Mouse (Mus musculus): ENCODE data around the gene Aadac. TPM values are rescaled to one million over a fixed set of nuclear protein-coding genes. Genes with fewer than 3 reads are reported as not detected.

Aadac gene
- not detected in 2 replicates for polyA plus RNA-seq (2016; fragmentation: Nextera tagmentation; extraction: Ambion mirVana)

DNA sequence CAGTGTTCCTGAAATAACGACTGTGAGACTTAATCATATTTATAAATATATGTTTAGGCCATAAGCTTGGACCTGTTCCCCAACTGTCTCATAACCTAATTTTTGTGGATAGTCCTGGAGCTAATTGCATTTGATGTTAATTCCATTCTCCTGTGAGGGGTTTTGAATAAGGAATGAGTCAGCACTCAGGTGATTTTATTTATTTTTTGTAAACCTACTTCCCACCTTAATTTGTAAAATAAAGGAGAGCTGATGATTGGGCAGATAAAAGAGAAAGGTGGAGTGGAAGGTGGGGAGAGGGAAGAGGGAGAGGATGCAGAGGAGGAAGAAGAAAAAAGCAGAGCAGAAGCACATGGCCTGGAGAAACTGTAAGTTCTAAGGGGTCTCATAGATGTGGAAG lies at the start of gene Aadac:
Gene Aadac, plus strand, starts transcription at position 301 of the 400 bp plus-strand sequence.
- H3K4me1 ChIP-seq: no peaks in the 10 kb centered on the region
- H3K4me3 ChIP-seq (replicated peaks): no peak within 1 kb of the TSS
- no peaks in the 10 kb centered on the region for H3K36me3 ChIP-seq (replicated peaks)
- no peaks in the 10 kb centered on the region for H3K9me3 ChIP-seq
- no peak within 1 kb of the TSS for H3K27ac ChIP-seq
- no peak within 1 kb of the TSS for H3K9ac ChIP-seq
- H3K27me3 ChIP-seq: no peaks in the 10 kb centered on the region
- no peak for ATAC-seq (ENCODE audit: low FRiP score)
- H3K4me2 ChIP-seq: no peak within 1 kb of the TSS
- WGBS: 85% methylated on average over 1 of the region's 1 CpGs

DNA sequence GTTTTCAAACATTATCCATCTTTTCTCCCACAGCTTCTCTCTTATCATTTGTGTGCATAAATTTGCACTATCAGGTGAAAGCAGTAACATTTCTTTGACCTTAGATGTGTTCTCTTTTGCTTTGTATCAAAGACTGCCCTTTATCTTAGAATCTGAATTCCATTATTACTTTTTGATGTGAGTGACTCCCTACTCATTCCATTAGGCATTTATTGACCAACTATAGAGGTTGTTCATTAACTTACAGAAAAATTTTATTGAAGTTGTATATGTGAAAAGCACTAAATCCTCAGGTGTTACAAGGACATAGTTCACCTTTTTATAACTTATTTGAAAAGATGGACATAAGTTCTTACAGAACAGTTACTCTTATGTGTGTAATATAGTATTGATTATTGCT lies 21.9 kb upstream of the Aadac start:
- Histone ChIP-seq H3K9ac (no peak overlapping the region), H3K9me3 (no peaks in the 10 kb centered on the region), H3K4me1 (no peaks in the 10 kb centered on the region), H3K36me3 (replicated peaks) (no peaks in the 10 kb centered on the region), H3K27me3 (no peaks in the 10 kb centered on the region), H3K4me3 (replicated peaks) (no peak overlapping the region), H3K4me2 (no peak overlapping the region), H3K27ac (no peak overlapping the region)
- no peak for ATAC-seq (ENCODE audit: low FRiP score)

DNA sequence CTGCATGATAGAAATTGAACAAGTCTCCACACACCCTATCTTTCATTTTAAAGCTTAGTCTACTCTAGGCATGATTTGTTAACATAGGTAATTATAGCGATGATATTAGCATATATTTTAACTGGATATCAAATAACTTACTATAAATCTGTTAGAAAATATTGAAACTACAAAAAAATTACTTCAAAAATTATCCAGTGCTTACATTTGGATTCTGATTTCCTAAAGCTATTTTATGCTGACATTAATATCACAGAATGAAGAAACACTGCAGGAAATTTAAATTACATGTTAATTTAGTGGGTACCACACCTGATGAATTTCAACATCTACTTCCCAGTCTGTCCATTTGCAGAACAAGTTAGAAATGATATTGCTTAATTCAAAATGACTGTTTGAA lies 19.1 kb upstream of the Aadac start, which contains the start of gene Aadacl2:
Gene Aadacl2, plus strand, starts transcription at position 301 of the 400 bp plus-strand sequence.
- no peak within 1 kb of the TSS for H3K27ac ChIP-seq
- 80% methylated on average over 1 of the region's 1 CpGs for WGBS
- no peak within 1 kb of the TSS for H3K9ac ChIP-seq
- no peaks in the 10 kb centered on the region for H3K27me3 ChIP-seq
- no peak within 1 kb of the TSS for H3K4me3 ChIP-seq (replicated peaks)
- H3K36me3 ChIP-seq (replicated peaks): no peaks in the 10 kb centered on the region
- H3K9me3 ChIP-seq: no peaks in the 10 kb centered on the region
- no peak within 1 kb of the TSS for H3K4me2 ChIP-seq
- ATAC-seq (ENCODE audit: low FRiP score): no peak
- H3K4me1 ChIP-seq: no peaks in the 10 kb centered on the region

DNA sequence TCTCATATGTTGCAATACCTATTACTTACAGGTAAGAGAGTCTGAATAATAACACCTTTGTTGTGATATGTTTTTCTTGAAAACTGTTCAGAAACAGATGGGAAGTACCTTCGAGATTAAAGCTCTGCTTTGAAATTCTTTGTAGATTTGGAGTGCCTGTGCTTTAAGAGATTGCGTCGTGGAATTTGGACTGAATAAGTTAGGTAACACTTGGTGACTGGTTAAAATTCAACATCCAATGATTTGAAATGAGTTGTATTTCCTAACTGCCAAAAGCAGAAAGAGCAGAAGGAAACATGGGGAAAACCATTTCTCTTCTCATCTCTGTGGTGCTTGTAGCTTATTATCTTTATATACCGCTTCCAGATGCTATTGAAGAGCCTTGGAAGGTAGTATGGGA lies 6.0 kb downstream of the Aadac start:
- no peak for ATAC-seq (ENCODE audit: low FRiP score)
- 86% methylated on average over 4 of the region's 4 CpGs for WGBS
- H3K4me1 ChIP-seq: no peaks in the 10 kb centered on the region
- H3K27ac ChIP-seq: no peak overlapping the region
- no peak overlapping the region for H3K4me3 ChIP-seq (replicated peaks)
- no peaks in the 10 kb centered on the region for H3K9me3 ChIP-seq
- no peaks in the 10 kb centered on the region for H3K36me3 ChIP-seq (replicated peaks)
- no peak overlapping the region for H3K9ac ChIP-seq
- no peak overlapping the region for H3K4me2 ChIP-seq
- no peaks in the 10 kb centered on the region for H3K27me3 ChIP-seq

DNA sequence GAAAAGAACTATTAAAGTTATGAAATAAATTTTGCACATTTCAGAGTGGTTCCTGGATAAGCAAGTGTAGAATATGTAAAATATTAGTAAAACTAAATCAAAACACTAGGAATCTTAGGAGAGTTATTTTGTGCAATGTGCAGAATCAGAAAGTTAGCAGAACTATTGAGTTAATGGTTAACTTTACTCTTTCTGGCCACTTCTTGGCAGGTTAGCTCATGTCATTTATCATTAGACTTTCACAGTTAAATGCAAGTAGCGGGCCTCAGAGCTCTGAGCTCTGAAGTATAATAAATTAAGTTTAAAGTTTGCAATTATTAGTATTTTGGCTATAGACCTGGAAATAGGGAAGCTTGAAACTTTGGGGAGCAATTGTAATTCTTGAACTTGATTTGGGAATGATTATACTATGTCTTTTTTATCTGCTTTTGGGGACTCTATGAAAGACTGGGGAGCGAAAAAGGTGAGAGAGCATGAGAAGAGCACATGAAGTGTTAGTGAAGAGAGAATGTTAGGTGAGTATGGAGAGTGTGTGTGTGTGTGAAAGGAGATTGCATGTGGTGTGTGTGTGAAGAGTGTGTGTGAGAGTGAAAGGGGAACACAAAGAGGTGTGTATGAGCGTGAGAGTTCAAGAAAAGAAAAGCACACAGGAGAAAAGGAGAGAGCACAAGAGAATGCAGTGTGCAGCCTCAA lies 20.9 kb downstream of the Aadac start:
- no peak overlapping the region for H3K4me2 ChIP-seq
- H3K4me1 ChIP-seq: no peaks in the 10 kb centered on the region
- no peak overlapping the region for H3K4me3 ChIP-seq (replicated peaks)
- H3K9ac ChIP-seq: no peak overlapping the region
- no peaks in the 10 kb centered on the region for H3K36me3 ChIP-seq (replicated peaks)
- no peaks in the 10 kb centered on the region for H3K27me3 ChIP-seq
- no peak for ATAC-seq (ENCODE audit: low FRiP score)
- 90% methylated on average over 3 of the region's 3 CpGs for WGBS
- no peak overlapping the region for H3K27ac ChIP-seq
- no peaks in the 10 kb centered on the region for H3K9me3 ChIP-seq

DNA sequence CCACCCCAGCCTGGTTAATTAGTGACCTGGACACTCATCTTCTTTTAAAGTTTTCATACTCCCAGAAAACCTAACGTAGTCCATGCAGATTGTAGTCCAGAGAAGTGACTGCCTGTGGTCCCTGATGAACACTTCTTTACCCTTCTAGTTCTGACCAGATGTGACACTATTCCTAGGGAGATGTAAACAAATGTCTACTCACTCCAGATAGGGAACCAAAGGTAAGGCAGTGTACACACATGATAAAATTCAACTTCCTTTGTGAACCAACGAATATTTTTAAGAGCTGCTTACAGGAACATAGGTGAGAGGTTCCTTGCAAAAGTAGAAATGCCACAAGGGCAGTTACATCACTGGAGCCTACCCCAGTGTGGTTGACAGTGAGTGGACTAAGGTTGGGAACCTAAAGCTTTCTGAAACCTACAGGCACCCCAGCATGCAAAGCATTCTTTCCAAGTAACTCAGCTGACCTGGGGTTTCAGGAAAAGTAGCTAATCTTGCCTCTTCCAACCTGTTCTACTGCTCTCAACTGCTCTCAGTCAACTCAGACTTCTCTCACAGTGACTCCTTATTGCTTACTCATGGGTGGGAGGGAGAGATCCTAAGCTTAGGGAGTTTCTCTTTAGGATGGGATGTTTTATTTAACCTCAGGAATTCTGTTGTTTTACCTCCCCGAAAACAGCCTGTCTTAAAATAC lies 27.9 kb downstream of the Aadac start:
- Histone ChIP-seq H3K9me3 (no peaks in the 10 kb centered on the region), H3K4me1 (no peaks in the 10 kb centered on the region), H3K4me2 (no peak overlapping the region), H3K27ac (no peak overlapping the region), H3K9ac (no peak overlapping the region), H3K27me3 (no peaks in the 10 kb centered on the region), H3K36me3 (replicated peaks) (no peaks in the 10 kb centered on the region), H3K4me3 (replicated peaks) (no peak overlapping the region)
- no peak for ATAC-seq (ENCODE audit: low FRiP score)
- WGBS: 84% methylated on average over 3 of the region's 3 CpGs

DNA sequence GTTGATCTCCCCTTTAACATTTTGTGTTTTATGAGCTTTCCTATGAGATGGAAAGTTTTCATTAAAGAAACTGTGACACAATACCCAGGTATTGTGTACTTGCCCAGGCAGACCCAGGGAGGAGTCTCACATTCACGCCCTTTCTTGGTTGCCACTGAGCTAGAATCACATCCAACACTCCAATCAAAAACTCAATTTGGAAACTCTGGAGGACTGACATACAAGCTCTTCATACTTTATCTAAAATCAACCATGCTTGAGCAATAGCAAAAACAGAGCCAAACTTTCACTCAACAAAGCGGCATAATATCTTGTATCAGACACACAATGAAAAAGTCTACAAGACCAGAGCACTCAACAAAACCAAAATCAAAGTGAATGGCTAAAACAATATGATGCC lies 28.4 kb downstream of the Aadac start:
- Histone ChIP-seq H3K27ac (no peak overlapping the region), H3K9me3 (no peaks in the 10 kb centered on the region), H3K4me2 (no peak overlapping the region), H3K4me3 (replicated peaks) (no peak overlapping the region), H3K36me3 (replicated peaks) (no peaks in the 10 kb centered on the region), H3K9ac (no peak overlapping the region), H3K4me1 (no peaks in the 10 kb centered on the region), H3K27me3 (no peaks in the 10 kb centered on the region)
- no peak for ATAC-seq (ENCODE audit: low FRiP score)
- 91% methylated on average over 2 of the region's 2 CpGs for WGBS

- Histone ChIP-seq H3K9ac (no peak overlapping the region), H3K9me3 (no peaks in the 10 kb centered on the region), H3K36me3 (replicated peaks) (no peaks in the 10 kb centered on the region), H3K27ac (no peak overlapping the region), H3K4me1 (no peaks in the 10 kb centered on the region), H3K4me2 (no peak overlapping the region), H3K27me3 (no peaks in the 10 kb centered on the region), H3K4me3 (replicated peaks) (no peak overlapping the region)
- ATAC-seq (ENCODE audit: low FRiP score): no peak
- WGBS: 33% methylated on average over 3 of the region's 3 CpGs
Observed at GRCm38 (mm10) chr3:60056451-60056850, 30.9 kb downstream of the Aadac start.

- no peaks in the 10 kb centered on the region for H3K36me3 ChIP-seq (replicated peaks)
- no peaks in the 10 kb centered on the region for H3K4me1 ChIP-seq
- H3K27ac ChIP-seq: no peak overlapping the region
- H3K4me2 ChIP-seq: no peak overlapping the region
- H3K27me3 ChIP-seq: no peaks in the 10 kb centered on the region
- H3K9me3 ChIP-seq: no peaks in the 10 kb centered on the region
- WGBS: 93% methylated on average over 2 of the region's 2 CpGs
- no peak for ATAC-seq (ENCODE audit: low FRiP score)
- H3K9ac ChIP-seq: no peak overlapping the region
- H3K4me3 ChIP-seq (replicated peaks): no peak overlapping the region
Observed at GRCm38 (mm10) chr3:60057070-60057808, 31.7 kb downstream of the Aadac start.

- no peak overlapping the region for H3K27ac ChIP-seq
- no peak overlapping the region for H3K9ac ChIP-seq
- H3K4me2 ChIP-seq: no peak overlapping the region
- 85% methylated on average over 1 of the region's 1 CpGs for WGBS
- H3K27me3 ChIP-seq: no peaks in the 10 kb centered on the region
- ATAC-seq (ENCODE audit: low FRiP score): no peak
- H3K36me3 ChIP-seq (replicated peaks): no peaks in the 10 kb centered on the region
- H3K4me1 ChIP-seq: no peaks in the 10 kb centered on the region
- H3K9me3 ChIP-seq: no peaks in the 10 kb centered on the region
- H3K4me3 ChIP-seq (replicated peaks): no peak overlapping the region
Observed at GRCm38 (mm10) chr3:60057809-60058082, 32.2 kb downstream of the Aadac start.

- Histone ChIP-seq H3K4me3 (replicated peaks) (no peak overlapping the region), H3K27me3 (no peaks in the 10 kb centered on the region), H3K4me2 (no peak overlapping the region), H3K9ac (no peak overlapping the region), H3K36me3 (replicated peaks) (no peaks in the 10 kb centered on the region), H3K9me3 (no peaks in the 10 kb centered on the region), H3K4me1 (peaks cover 4% of the 10 kb centered on the region; the same call in 1 of the 2 replicates), H3K27ac (no peak overlapping the region)
- no peak for ATAC-seq (ENCODE audit: low FRiP score)
- WGBS: 77% methylated on average over 1 of the region's 1 CpGs
Observed at GRCm38 (mm10) chr3:60078883-60079415, 53.4 kb downstream of the Aadac start.

DNA sequence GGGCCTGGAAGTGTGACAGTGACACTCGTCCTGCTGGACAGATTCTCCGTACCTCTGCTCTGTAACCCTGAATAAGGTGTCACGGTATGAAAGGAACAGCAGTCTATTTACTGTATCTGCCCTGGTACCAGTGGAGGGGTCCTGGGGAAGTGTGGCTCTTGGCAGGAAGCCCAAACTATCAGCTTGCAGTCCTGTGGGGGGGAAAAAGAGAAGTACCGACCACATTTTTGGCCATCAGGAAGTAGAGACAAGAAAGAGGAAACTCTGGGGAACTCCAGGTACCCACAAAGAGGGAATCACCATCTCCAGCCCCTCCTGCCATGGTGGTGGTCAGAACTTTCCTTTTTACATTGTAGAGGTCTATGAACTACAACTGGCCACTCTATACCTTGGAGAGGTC lies 55.1 kb downstream of the Aadac start:
- no peak overlapping the region for H3K4me2 ChIP-seq
- H3K4me1 ChIP-seq: peaks cover 4% of the 10 kb centered on the region; the same call in 1 of the 2 replicates
- no peak overlapping the region for H3K27ac ChIP-seq
- ATAC-seq (ENCODE audit: low FRiP score): no peak
- no peak overlapping the region for H3K9ac ChIP-seq
- WGBS: 68% methylated on average over 4 of the region's 4 CpGs
- no peaks in the 10 kb centered on the region for H3K36me3 ChIP-seq (replicated peaks)
- no peak overlapping the region for H3K4me3 ChIP-seq (replicated peaks)
- no peaks in the 10 kb centered on the region for H3K9me3 ChIP-seq
- H3K27me3 ChIP-seq: no peaks in the 10 kb centered on the region

All from forebrain, embryonic 12.5 days (tissue).